Mouse (Mus musculus): ENCODE data around the gene Mdga2.

DNA sequence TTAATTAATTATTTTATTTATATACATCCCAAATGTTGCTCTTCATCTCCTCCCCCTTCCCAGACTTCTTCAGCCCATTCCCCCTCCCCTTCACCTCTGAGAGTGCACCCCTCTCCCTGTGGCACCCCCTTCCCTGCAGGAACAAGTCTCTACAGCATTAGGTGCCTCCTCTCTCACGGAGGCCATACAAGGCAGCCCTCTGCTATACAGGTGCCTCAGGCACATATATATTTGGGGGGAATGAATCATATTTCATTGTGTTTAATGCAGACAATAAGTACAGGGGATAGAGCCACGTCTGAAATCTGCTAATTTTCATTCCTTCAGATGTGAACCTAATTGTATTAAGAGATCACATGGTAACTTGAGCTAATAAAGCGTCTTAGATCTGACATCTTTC lies 69.3 kb downstream of the Mdga2 start:
- no peak for TF ChIP-seq CTCF (IDR thresholded peaks at IDR 0.05; ENCODE audit: low read depth, low read length)
- no peak for TF ChIP-seq EP300 (IDR thresholded peaks at IDR 0.05; ENCODE audit: insufficient read depth, low read depth, low read length)

All from ES-Bruce4 (cell line).